ENCODE assay signal across 20 mouse cellular contexts in the genomic region with DNA sequence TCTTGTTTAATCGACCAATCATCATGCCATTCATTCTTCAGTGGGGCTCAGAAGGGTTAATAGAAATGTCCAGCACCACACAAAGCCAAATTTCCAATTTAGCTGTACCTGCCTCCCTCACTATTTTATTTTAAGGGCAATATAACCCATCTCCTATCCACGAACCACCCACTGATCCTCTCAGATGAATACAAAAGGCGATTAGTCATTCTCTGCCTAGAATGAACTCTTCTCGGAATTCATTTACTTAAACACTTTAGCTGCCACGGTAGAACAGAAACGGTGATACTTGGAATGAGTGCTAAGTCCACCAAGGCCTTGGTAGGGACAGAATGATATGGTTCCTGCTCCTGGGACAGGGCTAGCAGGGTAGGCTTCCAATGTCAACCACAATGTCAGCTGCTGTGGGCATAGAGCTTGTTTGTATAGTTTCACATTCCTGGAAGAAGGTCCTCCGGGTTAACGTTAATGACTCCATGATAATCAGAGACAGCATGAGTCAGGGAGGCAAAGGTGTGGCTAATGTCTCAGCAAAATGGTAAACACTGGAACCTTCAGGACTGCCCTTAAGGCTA. TPM values are rescaled to one million over a fixed set of nuclear protein-coding genes. Genes with fewer than 3 reads are reported as not detected.
DNase-seq lines count a peak whose midpoint lies in the region; ATAC-seq and TF ChIP-seq lines count a peak whose summit lies in the region.
"Had no signal": no experiment of that assay in that cellular context is flagged by ENCODE, and none has a peak within 500 bp of the region (broad histone marks: within the 10 kb centered on the region; RNA-seq: fewer than 3 reads in every experiment).

No protein-coding gene starts in this region.

- H3K4me2 ChIP-seq in kidney, postnatal 0 days (ENCODE audit: low read length) = no peak overlapping the region
- H3K4me2 ChIP-seq in kidney, embryonic 14.5 days (replicated peaks; ENCODE audit: low read depth, low read length) = no peak overlapping the region
- H3K4me2 ChIP-seq: heart, embryonic 11.5 days; hindbrain, embryonic 13.5 days; liver, embryonic 13.5 days; neural tube, embryonic 12.5 days had no signal

- no peak for DNase-seq in kidney, postnatal 0 days (ENCODE audit: low spot score)
- peak; percentile 38 for DNase-seq in ZHBTc4 (ENCODE audit: low read depth, low spot score)
- DNase-seq in kidney, postnatal 14 days = peak; percentile 26
- DNase-seq in yolk sac, embryonic 10.5 days (ENCODE audit: low spot score) = peak; percentile 68
- no peak for DNase-seq in adrenal gland, postnatal 25 days
- DNase-seq in right cerebral cortex, postnatal 4 days = no peak
- DNase-seq: adrenal gland, postnatal 14 days; cerebellum, adult 8-10 months; heart, postnatal 14 days; layer of hippocampus, adult 9-11 months; liver, embryonic 13.5 days; lung, postnatal 10 days; right cerebral cortex, postnatal 25 days; thymus, adult 2 months had no signal

- H3K36me3 ChIP-seq in kidney, postnatal 0 days (ENCODE audit: insufficient read depth, low read length) = no peaks in the 10 kb centered on the region
- H3K36me3 ChIP-seq in kidney, embryonic 14.5 days (ENCODE audit: control insufficient read depth, insufficient read depth, low read length) = no peaks in the 10 kb centered on the region
- H3K36me3 ChIP-seq: hindbrain, embryonic 13.5 days; liver, embryonic 13.5 days; neural tube, embryonic 12.5 days had no signal

- ATAC-seq in kidney, postnatal 0 days (replicated peaks; ENCODE audit: low FRiP score, low read depth) = peak; percentile 61; the same call in 1 of the 2 replicates
- ATAC-seq in kidney, embryonic 14.5 days (ENCODE audit: low FRiP score, low TSS enrichment) = no peak
- ATAC-seq: CD4-positive, CD25-positive, alpha-beta regulatory T cell, adult 4 months; forebrain, embryonic 16.5 days had no signal

- H3K27me3 ChIP-seq in kidney, postnatal 0 days (ENCODE audit: insufficient read depth, low read length) = no peaks in the 10 kb centered on the region
- H3K27me3 ChIP-seq in kidney, embryonic 14.5 days (ENCODE audit: control insufficient read depth, insufficient read depth, low read length) = no peaks in the 10 kb centered on the region
- H3K27me3 ChIP-seq: hindbrain, embryonic 13.5 days; liver, embryonic 13.5 days; neural tube, embryonic 12.5 days had no signal

- H3K9me3 ChIP-seq in kidney, postnatal 0 days (replicated peaks; ENCODE audit: low read length) = no peaks in the 10 kb centered on the region
- no peaks in the 10 kb centered on the region for H3K9me3 ChIP-seq in kidney, embryonic 14.5 days (ENCODE audit: control insufficient read depth, low read length)
- H3K9me3 ChIP-seq: hindbrain, embryonic 13.5 days; liver, embryonic 13.5 days; neural tube, embryonic 12.5 days had no signal

- TF ChIP-seq CTCF in kidney, postnatal 0 days (IDR thresholded peaks at IDR 0.05; ENCODE audit: low read depth) = no peak

- WGBS in kidney, postnatal 0 days = 32% methylated on average over 8 of the region's 8 CpGs
- 42% methylated on average over 8 of the region's 8 CpGs for WGBS in kidney, embryonic 14.5 days

- H3K27ac ChIP-seq in kidney, postnatal 0 days = no peak overlapping the region
- H3K27ac ChIP-seq in kidney, embryonic 14.5 days (ENCODE audit: low read depth, low read length) = no peak overlapping the region
- H3K27ac ChIP-seq: hindbrain, embryonic 13.5 days; liver, embryonic 13.5 days; neural tube, embryonic 12.5 days had no signal

- H3K9ac ChIP-seq in kidney, postnatal 0 days (ENCODE audit: low read depth, low read length) = no peak overlapping the region
- H3K9ac ChIP-seq in kidney, embryonic 14.5 days (ENCODE audit: low read depth, low read length) = no peak overlapping the region
- H3K9ac ChIP-seq: hindbrain, embryonic 13.5 days; liver, embryonic 13.5 days; neural tube, embryonic 12.5 days had no signal

- H3K4me1 ChIP-seq in kidney, postnatal 0 days (replicated peaks; ENCODE audit: insufficient read depth, low read length) = no peaks in the 10 kb centered on the region
- peaks cover 2% of the 10 kb centered on the region; the same call in 1 of the 2 replicates for H3K4me1 ChIP-seq in kidney, embryonic 14.5 days (ENCODE audit: control insufficient read depth, insufficient read depth, low read length)
- H3K4me1 ChIP-seq: neural tube, embryonic 12.5 days had no signal

- H3K4me3 ChIP-seq in kidney, postnatal 0 days (replicated peaks; ENCODE audit: low read depth, low read length) = no peak overlapping the region
- no peak overlapping the region for H3K4me3 ChIP-seq in kidney, embryonic 14.5 days (ENCODE audit: low read length)
- H3K4me3 ChIP-seq: hindbrain, embryonic 13.5 days; liver, embryonic 13.5 days; neural tube, embryonic 12.5 days had no signal

RNA-seq across cellular contexts. Expression of a gene that starts 33.0 kb away (rescaled TPM):
- 188 and 189 TPM in 2 replicates for polyA plus RNA-seq in kidney, postnatal 0 days (2015; fragmentation: Nextera tagmentation; extraction: Ambion mirVana)
- 92.0 and 149 TPM in 2 replicates for polyA plus RNA-seq in kidney, embryonic 14.5 days (2014; fragmentation: Nextera tagmentation; extraction: Ambion mirVana)
- total RNA-seq in adrenal gland, postnatal 25 days (2021) = 179 and 185 TPM in 2 replicates

RNA-seq across cellular contexts. Expression of a gene that starts 40.4 kb away (rescaled TPM):
- polyA plus RNA-seq in kidney, postnatal 0 days (2015; fragmentation: Nextera tagmentation; extraction: Ambion mirVana) = 217 and 218 TPM in 2 replicates
- polyA plus RNA-seq in kidney, embryonic 14.5 days (2014; fragmentation: Nextera tagmentation; extraction: Ambion mirVana) = 69.5 and 95.1 TPM in 2 replicates
- 166 and 179 TPM in 2 replicates for total RNA-seq in adrenal gland, postnatal 25 days (2021)

Comparison
In these comparisons a context has a peak if more than half of its experiments do, and no peak if none do; other contexts are left out.
1. DNase-seq: peak in ZHBTc4 (single experiment), kidney, postnatal 14 days (single experiment) and yolk sac, embryonic 10.5 days (single experiment); none in kidney, postnatal 0 days (single experiment), adrenal gland, postnatal 25 days (single experiment) and right cerebral cortex, postnatal 4 days (single experiment).